Mouse (Mus musculus) layer of hippocampus, adult 9-10 months (tissue): ENCODE measurements around the gene Slc39a11.

Experiments
- DNase-seq: peaks from one replicate; pipeline ENCODE4 v3.0.0; 2022; ENCODE audit warnings: low spot score

Gene Slc39a11

DNA sequence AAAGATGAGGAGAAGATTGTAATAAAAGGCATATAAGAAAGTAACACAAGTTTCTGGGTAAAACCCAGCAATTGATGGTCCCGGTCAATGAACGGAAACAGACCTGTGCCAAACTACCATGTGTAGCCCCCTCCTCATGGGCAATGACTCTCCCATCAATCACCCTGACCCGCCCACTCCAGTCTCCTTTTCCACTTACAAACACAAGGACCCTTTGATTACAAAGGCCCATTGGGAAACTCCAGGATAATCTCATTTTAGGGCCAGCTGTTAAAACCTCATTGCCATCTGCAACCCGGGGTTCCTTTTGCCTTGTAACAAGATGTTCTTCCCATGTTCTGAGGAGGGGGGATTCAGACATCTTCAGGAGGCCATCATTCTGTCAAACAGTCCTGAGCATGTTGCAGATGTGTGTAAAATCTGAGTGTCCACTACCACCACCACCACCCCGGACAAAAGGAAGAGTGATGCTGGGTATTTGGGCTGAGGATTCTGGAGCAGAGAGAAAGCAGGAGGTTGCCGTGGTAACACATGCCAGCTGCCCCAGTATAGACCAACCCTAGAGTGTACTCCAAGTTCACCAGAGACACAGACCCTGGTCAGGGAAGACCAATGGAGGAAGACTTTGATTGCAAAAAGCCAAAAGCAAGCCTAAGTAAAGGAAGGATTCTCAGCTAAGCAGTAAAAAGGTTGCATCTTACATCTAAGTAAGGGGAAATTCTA is 419.3 kb downstream of the Slc39a11 start:
- DNase-seq, result no peak

GRCm38 (mm10) chr11:113225748-113226147 is 424.1 kb downstream of the Slc39a11 start:
- DNase-seq, result no peak

DNA sequence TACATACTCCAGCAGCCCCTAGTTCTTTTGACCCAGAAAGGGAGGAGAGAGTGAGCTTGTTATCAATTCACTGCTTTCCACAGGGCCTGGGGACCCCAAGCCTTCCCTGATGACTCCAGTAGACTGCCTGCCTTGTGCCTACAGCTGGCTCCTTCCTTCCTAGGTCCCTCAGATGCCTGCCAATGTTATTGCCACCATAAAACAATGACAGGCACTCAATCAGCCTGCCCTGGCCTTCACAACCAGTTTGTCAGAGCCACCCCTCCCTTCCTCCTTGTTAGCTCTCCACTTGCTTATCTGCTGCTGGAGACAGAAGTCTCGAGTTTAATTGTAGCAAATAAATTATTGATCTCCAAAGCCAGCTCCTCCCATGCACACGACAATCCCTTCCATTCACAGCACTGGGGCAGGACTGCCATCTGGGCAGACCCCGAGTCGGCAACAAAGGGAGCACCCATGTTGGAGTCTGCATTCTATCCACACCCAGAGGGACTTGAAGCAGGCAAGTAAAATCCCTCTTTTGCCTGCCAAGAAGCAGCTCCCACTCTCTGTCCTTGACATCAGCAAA is 426.0 kb downstream of the Slc39a11 start:
- no peak for DNase-seq

DNA sequence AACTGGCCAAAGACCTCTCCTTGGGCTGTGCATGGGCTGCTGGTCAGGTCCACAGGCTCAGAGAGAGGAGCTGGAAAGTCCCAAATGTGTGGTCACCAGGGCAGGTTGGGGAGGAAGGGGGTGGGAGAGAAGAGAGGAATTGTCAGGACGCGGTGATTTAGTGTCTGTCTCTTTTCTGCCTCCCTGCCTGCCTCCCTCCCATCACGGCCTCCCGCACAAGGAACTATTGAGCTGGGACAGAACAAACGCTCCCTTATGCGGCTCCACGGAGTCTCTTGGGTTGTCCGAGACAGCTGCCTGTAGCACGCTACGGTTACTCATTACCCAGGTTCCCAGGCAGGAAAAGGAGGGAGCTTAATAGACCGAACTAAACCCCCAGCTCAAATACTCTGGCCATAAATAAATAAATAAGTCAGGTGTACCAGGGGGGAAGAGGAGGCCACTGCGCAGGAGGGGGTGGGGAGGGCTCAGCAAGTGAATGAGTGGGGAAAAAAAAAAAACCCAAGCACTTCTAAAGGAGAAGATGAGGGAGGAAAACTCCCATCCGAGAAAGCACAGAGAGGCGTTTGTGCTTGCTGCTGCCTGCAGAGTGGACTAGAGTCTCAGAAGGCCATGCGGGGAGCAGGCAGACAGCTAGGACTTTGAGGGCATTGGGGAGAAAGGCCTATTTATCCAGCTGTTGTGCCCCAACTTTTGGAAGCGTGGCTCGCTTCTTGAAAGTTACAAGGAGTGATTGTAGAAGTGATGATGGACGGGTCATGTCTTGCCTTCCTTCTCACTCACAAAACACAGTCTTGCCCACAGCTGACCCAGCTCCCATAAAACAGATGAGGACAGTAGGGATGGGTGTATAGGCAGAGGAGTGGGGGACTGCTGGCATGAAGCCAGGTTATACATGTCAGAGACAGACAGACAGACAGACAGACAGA is 428.3 kb downstream of the Slc39a11 start:
- no peak for DNase-seq

- no peak for DNase-seq
Measured at GRCm38 (mm10) chr11:113220649-113221048, 429.2 kb downstream of the Slc39a11 start.

GRCm38 (mm10) chr11:113214741-113215140 is 435.1 kb downstream of the Slc39a11 start:
- no peak for DNase-seq

DNA sequence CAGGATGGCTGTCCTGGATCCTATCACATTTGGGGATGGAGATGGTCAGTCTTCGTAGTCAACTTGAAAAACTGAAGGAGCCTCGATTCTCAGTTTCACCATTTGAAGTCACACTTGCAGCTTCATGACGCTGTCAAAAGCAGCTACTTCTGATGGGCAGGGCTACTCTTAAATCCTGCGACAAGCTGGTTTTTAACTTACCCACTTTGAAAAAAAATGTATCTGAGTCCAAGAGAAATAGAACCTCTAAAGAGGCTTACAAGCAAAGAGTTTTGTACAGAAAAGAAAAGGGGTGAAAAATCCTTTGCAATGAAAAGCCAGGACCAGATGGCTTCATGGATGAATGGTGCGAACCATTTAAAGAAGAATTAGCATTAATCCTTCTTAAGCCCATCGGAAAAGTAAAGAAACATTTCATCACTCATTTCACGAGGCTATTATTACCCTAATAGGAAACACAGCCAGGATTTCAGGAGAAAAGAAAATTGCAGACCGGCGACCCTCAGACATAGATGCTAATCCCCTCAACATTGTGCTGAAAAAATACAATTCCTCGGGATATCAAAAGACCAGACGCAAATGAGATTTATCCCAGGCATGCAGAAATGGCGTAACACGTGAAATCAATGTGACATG is 437.4 kb downstream of the Slc39a11 start:
- no peak for DNase-seq

DNA sequence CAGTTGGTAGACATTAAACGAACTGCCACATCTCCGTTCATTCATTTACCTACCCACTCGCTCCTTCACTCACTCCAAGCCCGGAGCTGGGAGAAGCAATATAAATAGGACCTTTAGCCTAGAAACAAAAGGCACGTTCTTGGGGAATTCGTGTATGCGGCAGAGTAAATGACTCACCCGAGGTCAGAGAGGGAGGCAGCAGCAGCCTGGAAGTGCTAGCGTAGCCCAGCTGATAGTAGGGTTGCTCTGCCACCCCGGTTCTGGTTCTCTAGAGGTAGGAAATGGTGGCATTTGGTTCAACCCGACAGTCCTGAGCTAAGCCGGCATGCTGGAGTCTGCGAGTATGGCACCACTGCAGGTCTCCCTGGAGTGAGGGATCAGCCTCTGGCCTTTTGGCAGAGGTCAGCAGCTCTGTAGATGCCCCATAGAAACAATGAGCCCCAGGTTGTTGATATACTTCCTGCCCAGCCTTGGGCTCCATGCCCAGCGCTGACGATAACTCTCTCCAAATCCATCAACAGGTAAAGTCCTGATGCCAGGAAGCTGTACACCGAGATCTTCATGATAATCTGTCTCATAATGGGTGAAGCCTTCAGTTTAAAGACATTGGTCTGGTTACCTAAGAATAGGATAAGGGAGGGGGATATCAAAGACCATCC is 440.5 kb downstream of the Slc39a11 start:
- DNase-seq, result no peak

- DNase-seq, result no peak
Measured at GRCm38 (mm10) chr11:113208521-113209072, 441.3 kb downstream of the Slc39a11 start.

DNA sequence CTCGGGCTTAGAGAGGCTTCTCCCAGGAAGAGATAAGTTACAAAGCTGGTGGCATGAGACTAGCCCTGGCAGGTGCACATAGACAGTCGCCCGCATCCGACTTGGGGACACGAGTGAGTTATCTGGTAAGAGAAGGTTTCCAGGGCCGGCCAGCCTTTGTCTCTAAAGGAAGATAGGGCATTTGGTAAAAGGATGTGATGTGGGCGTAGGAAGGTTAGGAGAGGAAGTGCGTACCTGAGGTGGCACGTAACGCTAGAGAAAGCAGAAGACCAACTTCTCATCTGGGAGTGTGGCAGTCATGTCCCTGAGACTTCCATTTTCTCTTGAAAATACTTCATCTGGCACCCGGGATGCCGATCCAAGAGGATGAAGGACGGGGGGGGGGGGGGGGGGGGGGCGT is 441.9 kb downstream of the Slc39a11 start:
- no peak for DNase-seq

DNA sequence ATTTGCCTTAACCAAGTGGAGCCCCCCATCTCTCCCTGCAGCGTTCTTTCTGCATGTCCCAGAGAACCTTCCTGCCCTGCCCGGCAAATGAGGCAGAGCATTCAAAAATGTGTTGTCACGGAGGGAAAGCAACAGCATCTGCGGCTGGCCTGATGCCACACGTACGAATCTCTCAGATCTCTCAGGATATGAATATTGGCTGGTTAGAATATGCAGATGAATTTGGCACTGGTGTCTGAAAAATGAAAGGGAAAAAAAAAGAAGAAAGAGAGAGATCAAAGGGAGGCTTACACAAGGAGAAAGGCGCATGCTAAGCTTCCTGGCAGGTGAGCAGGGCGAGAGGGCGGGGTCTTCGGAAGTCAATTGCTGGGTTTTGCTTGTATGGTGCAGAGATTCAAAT is 443.8 kb downstream of the Slc39a11 start:
- DNase-seq, result no peak

GRCm38 (mm10) chr11:113203008-113203407 is 446.9 kb downstream of the Slc39a11 start:
- DNase-seq, result no peak

DNA sequence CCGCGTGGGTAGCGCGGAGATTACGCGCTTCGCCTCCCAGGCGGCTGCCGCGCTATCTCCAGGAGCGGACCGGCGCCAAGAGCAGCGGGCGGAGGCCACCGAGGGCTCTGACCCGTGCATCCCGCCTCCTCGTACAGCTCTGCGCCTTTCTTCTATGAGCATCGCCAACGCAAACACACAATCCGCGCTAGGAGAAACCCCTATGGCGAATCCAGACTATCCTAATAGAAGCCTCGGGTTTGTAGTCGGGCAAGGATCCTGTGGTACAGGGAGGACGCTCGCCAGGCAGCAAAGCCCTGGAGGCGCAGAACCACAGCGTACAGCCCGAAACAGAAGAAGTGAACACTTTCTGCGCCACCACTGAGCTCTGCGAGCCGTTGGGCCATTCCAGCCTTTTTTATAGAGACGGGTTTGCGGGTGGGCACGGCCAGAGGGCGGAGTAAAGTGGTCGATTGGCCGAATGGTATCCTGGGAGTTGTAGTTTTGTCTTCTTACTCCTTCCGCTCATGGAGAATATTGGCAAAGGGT is 448.3 kb downstream of the Slc39a11 start:
- DNase-seq, result peak; percentile 89

DNA sequence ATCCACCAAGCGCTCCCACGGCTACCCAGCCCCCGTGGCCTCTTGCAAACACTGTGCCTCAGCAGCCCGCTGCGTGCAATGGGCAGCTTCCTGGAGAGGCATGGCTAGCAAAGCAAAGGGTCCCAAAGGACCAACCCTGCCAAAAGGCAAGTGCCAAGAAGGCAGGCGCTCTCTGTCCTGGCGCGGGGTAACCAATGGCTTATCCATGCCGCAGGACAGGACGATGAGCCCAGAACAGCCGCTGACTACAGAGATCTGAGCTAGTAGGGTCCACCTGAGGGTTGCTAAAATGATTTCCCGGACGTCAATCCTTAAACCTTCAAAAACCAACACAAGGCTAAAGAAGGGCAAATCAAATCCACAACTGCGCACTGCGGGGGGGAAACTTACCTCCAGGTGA is 449.0 kb downstream of the Slc39a11 start:
- no peak for DNase-seq

- DNase-seq, result no peak
Measured at GRCm38 (mm10) chr11:113198586-113198985, 451.3 kb downstream of the Slc39a11 start.

GRCm38 (mm10) chr11:113197624-113198023 is 452.3 kb downstream of the Slc39a11 start:
- no peak for DNase-seq

GRCm38 (mm10) chr11:113196234-113197007 is 453.5 kb downstream of the Slc39a11 start:
- DNase-seq, result no peak
